Mouse (Mus musculus) small intestine, adult 2 months (tissue): ENCODE measurements around the gene Tor1b.

Experiments
- CTCF ChIP-seq: fragments of 200-500 bp; IDR thresholded peaks from 2 replicates; pipeline ENCODE4 v1.5.1; 2012; ENCODE audit warnings: low read depth, mild to moderate bottlenecking, control low read depth, inconsistent platforms, low read length, moderate library complexity, mixed read lengths; ENCODE audit not compliant: insufficient replicate concordance, insufficient read length; ENCODE audit errors: extremely low read depth
- POLR2A ChIP-seq: fragments of 200-500 bp; IDR thresholded peaks from 2 replicates; pipeline ENCODE4 v1.6.1; 2012; ENCODE audit warnings: low read depth, mild to moderate bottlenecking, control low read depth, inconsistent platforms, low read length, moderate library complexity

DNA sequence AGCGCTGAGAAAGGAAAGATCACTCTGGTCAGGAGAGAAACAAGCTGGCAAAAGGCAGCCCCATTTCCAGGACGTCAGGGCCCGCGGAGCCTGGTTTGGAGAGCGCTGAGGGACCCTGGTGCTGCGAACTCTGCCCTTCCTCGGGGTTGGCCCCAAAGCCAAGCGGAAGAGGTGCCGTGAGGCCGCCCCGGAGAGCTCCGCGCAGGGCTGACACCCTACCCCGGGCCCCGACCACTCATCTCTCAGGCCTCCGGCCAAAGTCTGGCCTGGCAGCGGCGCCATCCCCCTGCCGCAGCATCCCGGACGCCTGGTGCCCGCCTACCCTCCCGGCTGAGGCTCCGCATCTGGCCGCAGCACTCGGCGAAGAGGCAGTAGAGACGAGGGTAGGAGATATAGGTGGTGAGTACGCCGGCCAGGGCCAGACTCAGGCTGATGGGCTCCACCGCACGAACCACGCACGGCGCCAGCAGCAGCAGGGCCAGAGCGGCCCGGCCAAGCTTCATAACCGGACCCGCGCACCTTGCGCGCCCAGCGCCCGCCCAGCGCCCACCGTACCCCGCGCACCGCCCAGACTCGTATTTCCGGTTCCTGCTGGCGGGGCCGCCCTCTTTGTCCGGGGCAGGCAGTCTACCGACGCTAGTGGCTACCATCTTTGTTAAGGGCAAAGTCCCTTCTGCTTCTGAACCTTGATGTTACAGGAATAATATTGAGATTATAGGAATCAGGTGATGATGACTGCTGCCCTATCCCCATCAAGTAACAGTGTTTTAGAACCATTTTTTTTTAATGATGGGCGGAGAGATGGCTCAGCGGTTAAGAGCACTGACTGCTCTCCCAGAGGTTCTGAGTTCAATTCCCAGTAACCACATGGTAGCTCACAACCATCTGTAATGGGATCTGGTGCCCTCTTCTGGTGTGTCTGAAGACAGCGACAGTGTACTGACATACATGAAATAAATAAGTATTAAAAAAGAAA lies 14.9 kb downstream of the Tor1b start, which contains the start of gene Tor1a:
- no peak for TF ChIP-seq CTCF
- TF ChIP-seq POLR2A, result peak; percentile 78
